Comparison of ENCODE assay signal across 8 mouse cellular contexts in genomic region chrX:72273966-72274658, GRCm38 (mm10). TPM values are rescaled to one million over a fixed set of nuclear protein-coding genes. Genes with fewer than 3 reads are reported as not detected.
A peak's percentile ranks its signal among the peaks of the same experiment; 100 is the strongest.
DNase-seq lines count a peak whose midpoint lies in the region; ATAC-seq and TF ChIP-seq lines count a peak whose summit lies in the region.

No protein-coding gene starts in this region.

- 27% methylated on average over 27 of the region's 27 CpGs for WGBS in hindbrain, embryonic 13.5 days
- WGBS in liver, embryonic 15.5 days (ENCODE audit: insufficient replicate concordance): 24% methylated on average over 27 of the region's 27 CpGs
- 22% methylated on average over 27 of the region's 27 CpGs for WGBS in olfactory bulb, adult 2 months

- no peak overlapping the region for H3K9ac ChIP-seq in hindbrain, embryonic 13.5 days
- H3K9ac ChIP-seq in liver, embryonic 15.5 days: no peak overlapping the region

- H3K27ac ChIP-seq in cortical plate, adult 2 months (ENCODE audit: insufficient read depth, low read length): no peak overlapping the region
- H3K27ac ChIP-seq in hindbrain, embryonic 13.5 days: no peak overlapping the region
- H3K27ac ChIP-seq in liver, embryonic 15.5 days (replicated peaks): no peak overlapping the region
- H3K27ac ChIP-seq in olfactory bulb, adult 2 months (ENCODE audit: insufficient read depth, low read depth, low read length): no peak overlapping the region

- no peaks in the 10 kb centered on the region for H3K4me1 ChIP-seq in cortical plate, adult 2 months (ENCODE audit: control insufficient read depth, insufficient read depth, low read length)
- peaks cover 4% of the 10 kb centered on the region; the same call in 1 of the 2 replicates for H3K4me1 ChIP-seq in hindbrain, embryonic 13.5 days (replicated peaks)
- H3K4me1 ChIP-seq in liver, embryonic 15.5 days (replicated peaks): no peaks in the 10 kb centered on the region
- H3K4me1 ChIP-seq in olfactory bulb, adult 2 months (ENCODE audit: control insufficient read depth, insufficient read depth, low read length): peaks cover 6% of the 10 kb centered on the region; the same call in 1 of the 2 replicates

- H3K4me3 ChIP-seq in cortical plate, adult 2 months (ENCODE audit: insufficient read depth, low read length): peak overlapping the region; percentile 17
- H3K4me3 ChIP-seq in hindbrain, embryonic 13.5 days: peak overlapping the region; percentile 43
- peak overlapping the region; percentile 18; the same call in 1 of the 2 replicates for H3K4me3 ChIP-seq in liver, embryonic 15.5 days (replicated peaks)
- peak overlapping the region; percentile 44 for H3K4me3 ChIP-seq in olfactory bulb, adult 2 months (ENCODE audit: insufficient read depth, low read depth, low read length)

- H3K27me3 ChIP-seq in hindbrain, embryonic 13.5 days: no peaks in the 10 kb centered on the region
- no peaks in the 10 kb centered on the region for H3K27me3 ChIP-seq in liver, embryonic 15.5 days

- DNase-seq in kidney, adult 11 months: peak; percentile 3
- no peak for DNase-seq in kidney, adult 9 months
- no peak for DNase-seq in frontal cortex, postnatal 10 days (ENCODE audit: low spot score in 2 of 2)
- DNase-seq in natural killer cell, adult 2 months (ENCODE audit: low spot score in 2 of 2): no peak

- H3K36me3 ChIP-seq in hindbrain, embryonic 13.5 days: no peaks in the 10 kb centered on the region
- no peaks in the 10 kb centered on the region for H3K36me3 ChIP-seq in liver, embryonic 15.5 days (replicated peaks)

- ATAC-seq in hindbrain, embryonic 13.5 days (ENCODE audit: low FRiP score): peak; percentile 64
- no peak for ATAC-seq in liver, embryonic 15.5 days (ENCODE audit: insufficient read depth)

- no peak for TF ChIP-seq CTCF in cortical plate, adult 2 months (IDR thresholded peaks at IDR 0.05; ENCODE audit: extremely low read depth, insufficient read depth, low read length)
- TF ChIP-seq CTCF in olfactory bulb, adult 2 months (IDR thresholded peaks at IDR 0.05; ENCODE audit: insufficient read depth, low read depth, low read length): no peak

- H3K4me2 ChIP-seq in hindbrain, embryonic 13.5 days: peak overlapping the region; percentile 64
- H3K4me2 ChIP-seq in liver, embryonic 15.5 days: peak overlapping the region; percentile 53

- no peak for TF ChIP-seq POLR2A in cortical plate, adult 2 months (IDR thresholded peaks at IDR 0.05; ENCODE audit: extremely low read depth, insufficient read depth, low read length)
- TF ChIP-seq POLR2A in olfactory bulb, adult 2 months (IDR thresholded peaks at IDR 0.05; ENCODE audit: insufficient read depth, low read depth, low read length): no peak

- H3K9me3 ChIP-seq in hindbrain, embryonic 13.5 days: no peaks in the 10 kb centered on the region
- no peaks in the 10 kb centered on the region for H3K9me3 ChIP-seq in liver, embryonic 15.5 days (replicated peaks)

RNA-seq across cellular contexts. Expression of gene Gabre, which starts 0.5 kb away (rescaled TPM):
- 0.06 and 0.15 TPM in 2 replicates for polyA plus RNA-seq in cortical plate, adult 2 months (2012; rRNA removed)
- polyA plus RNA-seq in hindbrain, embryonic 13.5 days (2015; fragmentation: Nextera tagmentation; extraction: Ambion mirVana): 0.65 and 0.97 TPM in 2 replicates
- 0.12 and 0.14 TPM in 2 replicates for polyA plus RNA-seq in liver, embryonic 15.5 days (2015; fragmentation: Nextera tagmentation; extraction: Ambion mirVana)
- polyA plus RNA-seq in olfactory bulb, adult 2 months (2012; ENCODE audit: insufficient read depth, insufficient read length, low replicate concordance, missing spikeins): not detected in 2 replicates

RNA-seq across cellular contexts. Expression of gene Magea4, which starts 52.3 kb away (rescaled TPM):
- polyA plus RNA-seq in cortical plate, adult 2 months (2012; rRNA removed): not detected in 2 replicates
- not detected in 2 replicates for polyA plus RNA-seq in hindbrain, embryonic 13.5 days (2015; fragmentation: Nextera tagmentation; extraction: Ambion mirVana)
- polyA plus RNA-seq in liver, embryonic 15.5 days (2015; fragmentation: Nextera tagmentation; extraction: Ambion mirVana): not detected in 2 replicates
- not detected in 2 replicates for polyA plus RNA-seq in olfactory bulb, adult 2 months (2012; ENCODE audit: insufficient read depth, insufficient read length, low replicate concordance, missing spikeins)
